ENCODE assay signal across 8 mouse cellular contexts in the genomic region with DNA sequence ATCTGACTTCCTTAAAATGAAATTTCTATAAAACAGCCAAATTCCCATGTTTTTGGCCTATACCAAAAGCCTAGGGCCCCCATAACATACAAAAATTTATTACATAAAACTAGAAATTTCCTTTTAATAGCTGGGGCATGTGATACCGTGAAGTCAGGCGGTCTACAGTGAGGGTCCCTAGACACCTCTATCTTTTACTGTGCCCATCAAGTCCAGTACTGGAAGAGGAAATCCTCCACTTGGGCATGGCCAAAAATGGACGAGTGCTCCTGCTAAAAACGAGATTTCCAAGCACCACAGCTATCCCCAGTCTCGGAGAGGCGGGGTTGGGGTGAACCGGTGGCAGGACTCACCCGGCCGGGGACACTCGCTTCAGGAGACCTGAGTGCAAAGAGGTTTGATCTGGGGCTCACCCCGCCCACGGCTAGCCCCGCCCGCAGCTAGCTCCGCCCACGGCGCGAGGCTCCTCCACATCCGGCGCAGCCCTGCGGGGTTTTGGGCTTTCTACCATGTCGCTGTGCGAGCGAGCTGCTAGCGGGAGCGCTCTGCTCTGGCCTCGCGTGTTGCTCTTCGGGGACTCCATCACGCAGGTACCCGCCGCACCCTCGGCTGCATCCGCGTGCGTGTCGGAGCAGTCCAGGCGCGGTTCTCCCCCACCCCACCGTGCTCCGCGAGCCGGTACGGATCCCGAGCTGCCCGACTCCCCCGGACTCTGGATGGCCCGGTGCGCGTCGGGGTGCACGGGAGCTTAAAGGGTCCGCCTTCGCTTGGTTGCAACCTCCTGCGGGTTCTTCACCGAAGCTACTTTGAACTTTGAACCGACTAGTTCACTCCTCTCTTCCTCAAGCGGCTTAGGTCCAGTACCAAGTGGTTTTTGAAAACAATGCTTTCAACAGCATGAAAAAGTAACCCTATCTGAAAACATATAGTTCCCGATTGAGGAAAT. TPM values are rescaled to one million over a fixed set of nuclear protein-coding genes. Genes with fewer than 3 reads are reported as not detected.
A peak's percentile ranks its signal among the peaks of the same experiment; 100 is the strongest.
DNase-seq lines count a peak whose midpoint lies in the region; ATAC-seq and TF ChIP-seq lines count a peak whose summit lies in the region.

Iah1 (plus strand) TSS at position 467 of the 946 bp plus-strand sequence.

- WGBS in forebrain, embryonic 13.5 days: 3% methylated on average over 47 of the region's 59 CpGs
- 2% methylated on average over 59 of the region's 59 CpGs for WGBS in large intestine, adult 2 months
- 3% methylated on average over 56 of the region's 59 CpGs for WGBS in liver, postnatal 0 days (ENCODE audit: insufficient replicate concordance)
- WGBS in neural tube, embryonic 14.5 days: 2% methylated on average over 55 of the region's 59 CpGs

- intact Hi-C loops in heart, postnatal 10 days (cut with DNase I): loop anchor here (5.0 to 10.0 kb wide), 3 partner anchors 101 to 389 kb away; partner anchors contain the start of gene Ywhaq

- H3K36me3 ChIP-seq in E14TG2a.4 (ENCODE audit: insufficient read depth, low read length): peaks cover 71% of the 10 kb centered on the region
- H3K36me3 ChIP-seq in forebrain, embryonic 13.5 days (ENCODE audit: poor library complexity, severe bottlenecking): peaks cover 50% of the 10 kb centered on the region
- peaks cover 33% of the 10 kb centered on the region for H3K36me3 ChIP-seq in liver, postnatal 0 days (replicated peaks; ENCODE audit: insufficient read depth, low read length)
- H3K36me3 ChIP-seq in neural tube, embryonic 14.5 days (ENCODE audit: control insufficient read depth, insufficient read depth, low read length): peaks cover 25% of the 10 kb centered on the region

- peaks cover 8% of the 10 kb centered on the region; the same call in 1 of the 2 replicates for H3K27me3 ChIP-seq in E14TG2a.4 (ENCODE audit: insufficient read depth, low read length)
- no peaks in the 10 kb centered on the region for H3K27me3 ChIP-seq in forebrain, embryonic 13.5 days
- H3K27me3 ChIP-seq in liver, postnatal 0 days (ENCODE audit: insufficient read depth, low read length): no peaks in the 10 kb centered on the region
- no peaks in the 10 kb centered on the region for H3K27me3 ChIP-seq in neural tube, embryonic 14.5 days (ENCODE audit: control insufficient read depth, insufficient read depth, low read length)

- peak within 1 kb of the TSS; percentile 73 for H3K4me2 ChIP-seq in forebrain, embryonic 13.5 days
- H3K4me2 ChIP-seq in liver, postnatal 0 days (ENCODE audit: low read depth, low read length): peak within 1 kb of the TSS; percentile 92
- H3K4me2 ChIP-seq in neural tube, embryonic 14.5 days (ENCODE audit: low read depth, low read length): peak within 1 kb of the TSS; percentile 56

- TF ChIP-seq CTCF in E14TG2a.4 (conservative IDR thresholded peaks at IDR 0.05; ENCODE audit: low read length): no peak
- TF ChIP-seq CTCF in liver, postnatal 0 days (IDR thresholded peaks at IDR 0.05; ENCODE audit: low read depth): no peak

- H3K9me3 ChIP-seq in E14TG2a.4 (ENCODE audit: low read length): no peaks in the 10 kb centered on the region
- no peaks in the 10 kb centered on the region for H3K9me3 ChIP-seq in forebrain, embryonic 13.5 days (replicated peaks)
- H3K9me3 ChIP-seq in liver, postnatal 0 days (ENCODE audit: low read length): no peaks in the 10 kb centered on the region
- H3K9me3 ChIP-seq in neural tube, embryonic 14.5 days (ENCODE audit: control insufficient read depth, low read length): no peaks in the 10 kb centered on the region

- TF ChIP-seq EP300 in liver, postnatal 0 days (IDR thresholded peaks at IDR 0.05; ENCODE audit: low read depth): no peak

- H3K27ac ChIP-seq in forebrain, embryonic 13.5 days: no peak within 1 kb of the TSS
- H3K27ac ChIP-seq in liver, postnatal 0 days (ENCODE audit: low read depth): peak within 1 kb of the TSS; percentile 76
- H3K27ac ChIP-seq in neural tube, embryonic 14.5 days (ENCODE audit: low read depth, low read length): no peak within 1 kb of the TSS

- DNase-seq in heart, postnatal 10 days: peak; percentile 85 to 86
- no peak for DNase-seq in large intestine, adult 2 months (ENCODE audit: low read depth, low spot score)
- peak; percentile 93 for DNase-seq in liver, postnatal 0 days
- DNase-seq in testis, postnatal 10 days (ENCODE audit: low spot score): peak; percentile 89

- peak; percentile 82 for ATAC-seq in cerebellum, adult (ENCODE audit: insufficient number of reproducible peaks, low FRiP score, low TSS enrichment)
- peak; percentile 94 for ATAC-seq in forebrain, embryonic 13.5 days
- peak; percentile 95 for ATAC-seq in liver, postnatal 0 days
- peak; percentile 91 for ATAC-seq in neural tube, embryonic 14.5 days (ENCODE audit: low read depth)

- H3K4me3 ChIP-seq in E14TG2a.4 (replicated peaks; ENCODE audit: low read length): peak within 1 kb of the TSS; percentile 90
- peak within 1 kb of the TSS; percentile 67 for H3K4me3 ChIP-seq in forebrain, embryonic 13.5 days
- peak within 1 kb of the TSS; percentile 71 for H3K4me3 ChIP-seq in liver, postnatal 0 days (ENCODE audit: low read depth, low read length)
- H3K4me3 ChIP-seq in neural tube, embryonic 14.5 days (ENCODE audit: low read depth, low read length): peak within 1 kb of the TSS; percentile 63

- peaks cover 22% of the 10 kb centered on the region for H3K4me1 ChIP-seq in E14TG2a.4 (replicated peaks; ENCODE audit: low read depth, low read length)
- H3K4me1 ChIP-seq in forebrain, embryonic 13.5 days: peaks cover 12% of the 10 kb centered on the region; the same call in 1 of the 2 replicates
- peaks cover 19% of the 10 kb centered on the region for H3K4me1 ChIP-seq in liver, postnatal 0 days (ENCODE audit: insufficient read depth)
- H3K4me1 ChIP-seq in neural tube, embryonic 14.5 days (ENCODE audit: control insufficient read depth, insufficient read depth, low read length): no peaks in the 10 kb centered on the region

- peak within 1 kb of the TSS; percentile 80 for H3K9ac ChIP-seq in forebrain, embryonic 13.5 days
- H3K9ac ChIP-seq in liver, postnatal 0 days (replicated peaks): peak within 1 kb of the TSS; percentile 85
- peak within 1 kb of the TSS; percentile 73 for H3K9ac ChIP-seq in neural tube, embryonic 14.5 days (replicated peaks; ENCODE audit: low read depth, low read length)

RNA-seq across cellular contexts. Expression of gene Iah1, which starts in this region (rescaled TPM):
- polyA plus RNA-seq in forebrain, embryonic 13.5 days (2015; fragmentation: Nextera tagmentation; extraction: Ambion mirVana): 48.2 and 50.5 TPM in 2 replicates
- total RNA-seq in heart, postnatal 10 days (2021): 10 to 100 TPM; 26.7 to 28.0 TPM
- 64.1 and 65.3 TPM in 2 replicates for polyA plus RNA-seq in large intestine, adult 2 months (2012; rRNA removed)
- polyA plus RNA-seq in liver, postnatal 0 days (2015; fragmentation: Nextera tagmentation; extraction: Ambion mirVana): 64.7 and 65.3 TPM in 2 replicates
- polyA plus RNA-seq in neural tube, embryonic 14.5 days (2014; fragmentation: Nextera tagmentation; extraction: Ambion mirVana): 26.8 and 34.8 TPM in 2 replicates
